In genomic region chr10:121759095-121759494, GRCm38 (mm10) we compare ENCODE assay signal across 11 mouse cellular contexts. TPM values are rescaled to one million over a fixed set of nuclear protein-coding genes. Genes with fewer than 3 reads are reported as not detected.
DNase-seq lines count a peak whose midpoint lies in the region; ATAC-seq and TF ChIP-seq lines count a peak whose summit lies in the region.
"Had no signal": no experiment of that assay in that cellular context is flagged by ENCODE, and none has a peak within 500 bp of the region (broad histone marks: within the 10 kb centered on the region; RNA-seq: fewer than 3 reads in every experiment).

No protein-coding gene starts in this region.

- H3K27ac ChIP-seq in liver, embryonic 14.5 days: no peak overlapping the region
- no peak overlapping the region for H3K27ac ChIP-seq in liver, embryonic 11.5 days (ENCODE audit: low read depth, low read length)
- no peak overlapping the region for H3K27ac ChIP-seq in ES-E14 (ENCODE audit: insufficient read depth, low read depth, low read length, poor library complexity, severe bottlenecking)
- H3K27ac ChIP-seq in limb, embryonic 10.5 days: no peak overlapping the region
- H3K27ac ChIP-seq: hindbrain, embryonic 13.5 days; midbrain, embryonic 12.5 days had no signal

- no peaks in the 10 kb centered on the region for H3K36me3 ChIP-seq in liver, embryonic 14.5 days (replicated peaks; ENCODE audit: control insufficient read depth, insufficient read depth, low read depth)
- no peaks in the 10 kb centered on the region for H3K36me3 ChIP-seq in liver, embryonic 11.5 days (ENCODE audit: control insufficient read depth, insufficient read depth, low read length)
- H3K36me3 ChIP-seq in ES-E14 (ENCODE audit: control insufficient read depth, insufficient read depth, low read length, poor library complexity, severe bottlenecking): no peaks in the 10 kb centered on the region
- no peaks in the 10 kb centered on the region for H3K36me3 ChIP-seq in limb, embryonic 10.5 days
- H3K36me3 ChIP-seq: hindbrain, embryonic 13.5 days; midbrain, embryonic 12.5 days had no signal

- in situ Hi-C loops in ES-E14 (cut with MboI; ENCODE audit: low sequenced_read_pairs in 2 of 2, unreplicated experiment in 2 of 2): loop anchor here in 1 of 2 experiments (25.0 kb wide), 1 partner anchor 278 kb away; the partner anchor contains the start of gene Srgap1

- no peak for ATAC-seq in liver, embryonic 14.5 days (ENCODE audit: insufficient read depth)
- no peak for ATAC-seq in liver, embryonic 11.5 days (replicated peaks; ENCODE audit: low FRiP score)
- ATAC-seq: forebrain, embryonic 16.5 days had no signal

- DNase-seq in embryo, embryonic 10.5 days (ENCODE audit: low spot score): peak; percentile 37
- no peak for DNase-seq in embryo, embryonic 10 days (ENCODE audit: low spot score)
- DNase-seq in liver, embryonic 14.5 days (ENCODE audit: low read depth in 3 of 3, low spot score in 3 of 3): no peak
- no peak for DNase-seq in liver, embryonic 11.5 days (ENCODE audit: low spot score)
- DNase-seq in ES-E14 (ENCODE audit: low read depth, low spot score): peak; percentile 60
- peak; percentile 42 for DNase-seq in limb, embryonic 10.5 days (ENCODE audit: low spot score)
- no peak for DNase-seq in urinary bladder, postnatal 36 days (ENCODE audit: low spot score in 2 of 2)
- DNase-seq in gastrocnemius, postnatal 10 days: no peak

- no peak overlapping the region for H3K4me3 ChIP-seq in liver, embryonic 14.5 days (ENCODE audit: insufficient read depth in 1 of 2, low read depth in 2 of 2, low read length in 2 of 2)
- H3K4me3 ChIP-seq in liver, embryonic 11.5 days (ENCODE audit: low read depth, low read length): no peak overlapping the region
- H3K4me3 ChIP-seq in ES-E14 (ENCODE audit: insufficient read depth in 1 of 2, low read depth in 1 of 2, low read length in 2 of 2, poor library complexity in 1 of 2, severe bottlenecking in 1 of 2): no peak overlapping the region
- no peak overlapping the region for H3K4me3 ChIP-seq in limb, embryonic 10.5 days
- H3K4me3 ChIP-seq: hindbrain, embryonic 13.5 days; midbrain, embryonic 12.5 days had no signal

- no peak overlapping the region for H3K4me2 ChIP-seq in liver, embryonic 14.5 days (ENCODE audit: low read depth)
- no peak overlapping the region for H3K4me2 ChIP-seq in liver, embryonic 11.5 days
- H3K4me2 ChIP-seq: hindbrain, embryonic 13.5 days; midbrain, embryonic 12.5 days had no signal

- peak; percentile 40 for TF ChIP-seq CTCF in liver, embryonic 14.5 days (IDR thresholded peaks at IDR 0.05; ENCODE audit: low read depth)

- H3K27me3 ChIP-seq in liver, embryonic 14.5 days (ENCODE audit: control insufficient read depth, insufficient read depth, low read length): no peaks in the 10 kb centered on the region
- H3K27me3 ChIP-seq in liver, embryonic 11.5 days (replicated peaks; ENCODE audit: control insufficient read depth, insufficient read depth, low read length): no peaks in the 10 kb centered on the region
- H3K27me3 ChIP-seq in limb, embryonic 10.5 days (ENCODE audit: low read depth, poor library complexity, severe bottlenecking): no peaks in the 10 kb centered on the region
- H3K27me3 ChIP-seq: hindbrain, embryonic 13.5 days had no signal

- H3K4me1 ChIP-seq in liver, embryonic 14.5 days (replicated peaks; ENCODE audit: control insufficient read depth in 2 of 2, insufficient read depth in 2 of 2, low read length in 1 of 2): no peaks in the 10 kb centered on the region
- H3K4me1 ChIP-seq in liver, embryonic 11.5 days (replicated peaks; ENCODE audit: control insufficient read depth, insufficient read depth, low read length): no peaks in the 10 kb centered on the region
- H3K4me1 ChIP-seq in ES-E14 (ENCODE audit: control insufficient read depth in 2 of 2, insufficient read depth in 2 of 2, low read length in 2 of 2, poor library complexity in 1 of 2): no peaks in the 10 kb centered on the region
- no peaks in the 10 kb centered on the region for H3K4me1 ChIP-seq in limb, embryonic 10.5 days
- H3K4me1 ChIP-seq: hindbrain, embryonic 13.5 days; midbrain, embryonic 12.5 days had no signal

- no peak for TF ChIP-seq EP300 in liver, embryonic 14.5 days (IDR thresholded peaks at IDR 0.05; ENCODE audit: low read depth)

- no peak overlapping the region for H3K9ac ChIP-seq in liver, embryonic 14.5 days (replicated peaks)
- H3K9ac ChIP-seq in liver, embryonic 11.5 days (ENCODE audit: low read depth, low read length): no peak overlapping the region
- H3K9ac ChIP-seq in ES-E14 (ENCODE audit: insufficient read depth, low read depth, low read length, poor library complexity, severe bottlenecking): no peak overlapping the region
- H3K9ac ChIP-seq: hindbrain, embryonic 13.5 days; midbrain, embryonic 12.5 days had no signal

- H3K9me3 ChIP-seq in liver, embryonic 14.5 days (ENCODE audit: control insufficient read depth, low read length): no peaks in the 10 kb centered on the region
- no peaks in the 10 kb centered on the region for H3K9me3 ChIP-seq in liver, embryonic 11.5 days (ENCODE audit: control insufficient read depth, low read length)
- H3K9me3 ChIP-seq in ES-E14 (ENCODE audit: control insufficient read depth, insufficient read depth, low read depth, low read length): no peaks in the 10 kb centered on the region
- no peaks in the 10 kb centered on the region for H3K9me3 ChIP-seq in limb, embryonic 10.5 days (replicated peaks)
- H3K9me3 ChIP-seq: hindbrain, embryonic 13.5 days; midbrain, embryonic 12.5 days had no signal

- WGBS in liver, embryonic 14.5 days (ENCODE audit: insufficient replicate concordance): 46% methylated on average over 8 of the region's 8 CpGs
- WGBS in liver, embryonic 11.5 days: 51% methylated on average over 8 of the region's 8 CpGs
- 54% methylated on average over 8 of the region's 8 CpGs for WGBS in limb, embryonic 10.5 days

TF ChIP-seq in ES-E14, 5 proteins besides CTCF, POLR2A, EP300 and RAD21:
- no peak for TF ChIP-seq ZC3H11A (IDR thresholded peaks at IDR 0.05; ENCODE audit: borderline replicate concordance, low read depth, low read length)
- TF ChIP-seq MAFK (IDR thresholded peaks at IDR 0.05; ENCODE audit: insufficient read depth, low read depth, low read length): no peak
- no peak for TF ChIP-seq HCFC1 (IDR thresholded peaks at IDR 0.05; ENCODE audit: borderline replicate concordance, insufficient read depth, low read length)
- TF ChIP-seq ZNF384 (IDR thresholded peaks at IDR 0.05; ENCODE audit: low read depth, low read length): no peak
- TF ChIP-seq CHD2 (IDR thresholded peaks at IDR 0.05; ENCODE audit: low read depth, low read length): no peak

RNA-seq across cellular contexts. Expression of gene BC048403, which starts 19.4 kb away (rescaled TPM):
- polyA plus RNA-seq in liver, embryonic 14.5 days (2012; rRNA removed): 1.9 and 2.3 TPM in 2 replicates
- 1.8 TPM in 2 replicates for polyA plus RNA-seq in liver, embryonic 14.5 days (2014; fragmentation: Nextera tagmentation; extraction: Ambion mirVana)
- polyA plus RNA-seq in liver, embryonic 11.5 days (2014; fragmentation: Nextera tagmentation; extraction: Ambion mirVana): 5.6 and 6.7 TPM in 2 replicates
- 5.2 and 8.6 TPM in 2 replicates for total RNA-seq in ES-E14 (2012; rRNA removed)
- polyA plus RNA-seq in limb, embryonic 10.5 days (2016; fragmentation: Nextera tagmentation; extraction: Ambion mirVana): 2.8 and 2.9 TPM in 2 replicates
- 1 to 10 TPM; 1.6 to 2.4 TPM for total RNA-seq in gastrocnemius, postnatal 10 days (2021)

Comparison
In these comparisons a context has a peak if more than half of its experiments do, and no peak if none do; other contexts are left out.
1. DNase-seq: peak in embryo, embryonic 10.5 days (single experiment), ES-E14 (single experiment) and limb, embryonic 10.5 days (single experiment); none in embryo, embryonic 10 days (single experiment), liver, embryonic 14.5 days (0 of 3), liver, embryonic 11.5 days (single experiment), urinary bladder, postnatal 36 days (0 of 2) and gastrocnemius, postnatal 10 days (single experiment).